In the genomic region with DNA sequence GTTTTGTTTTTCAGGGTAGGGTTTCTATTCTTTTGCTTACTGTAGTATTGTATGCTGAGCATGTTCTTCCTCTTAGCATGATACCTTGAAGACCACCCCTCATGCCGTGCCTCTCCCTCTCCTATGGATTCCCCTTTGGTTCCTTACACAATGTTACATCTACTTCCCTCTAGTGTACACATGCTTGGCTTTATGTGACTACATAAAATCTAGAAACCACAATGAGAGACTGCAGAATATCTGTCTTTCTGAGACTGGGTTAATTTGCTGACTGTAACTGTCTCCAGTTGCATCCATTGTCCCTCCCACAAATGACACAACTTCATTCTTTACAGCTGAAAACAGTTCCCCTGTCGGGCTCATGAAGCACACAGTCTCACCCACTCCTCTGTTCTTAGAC, we compare ENCODE assay signal across 17 mouse cellular contexts.
"Had no signal": no experiment of that assay in that cellular context is flagged by ENCODE, and none has a peak within 500 bp of the region (broad histone marks: within the 10 kb centered on the region; RNA-seq: fewer than 3 reads in every experiment).

No protein-coding gene starts in this region.

- DNase-seq: gastrocnemius, adult 2 months; gastrocnemius, postnatal 10 days; gastrocnemius, postnatal 25 days; heart, adult 18-20 months; heart, postnatal 14 days; heart, postnatal 36 days; kidney, adult 11 months; kidney, adult 2 months; kidney, adult 9 months; kidney, postnatal 14 days; kidney, postnatal 36 days; layer of hippocampus, adult 9-11 months; layer of hippocampus, postnatal 36 days; left cerebral cortex, postnatal 4 days had no signal

- ATAC-seq: hindbrain, postnatal 0 days; intestine, embryonic 16.5 days; liver, embryonic 12.5 days had no signal
